Mouse (Mus musculus): ENCODE results near the gene Serhl.

Serhl gene

DNA sequence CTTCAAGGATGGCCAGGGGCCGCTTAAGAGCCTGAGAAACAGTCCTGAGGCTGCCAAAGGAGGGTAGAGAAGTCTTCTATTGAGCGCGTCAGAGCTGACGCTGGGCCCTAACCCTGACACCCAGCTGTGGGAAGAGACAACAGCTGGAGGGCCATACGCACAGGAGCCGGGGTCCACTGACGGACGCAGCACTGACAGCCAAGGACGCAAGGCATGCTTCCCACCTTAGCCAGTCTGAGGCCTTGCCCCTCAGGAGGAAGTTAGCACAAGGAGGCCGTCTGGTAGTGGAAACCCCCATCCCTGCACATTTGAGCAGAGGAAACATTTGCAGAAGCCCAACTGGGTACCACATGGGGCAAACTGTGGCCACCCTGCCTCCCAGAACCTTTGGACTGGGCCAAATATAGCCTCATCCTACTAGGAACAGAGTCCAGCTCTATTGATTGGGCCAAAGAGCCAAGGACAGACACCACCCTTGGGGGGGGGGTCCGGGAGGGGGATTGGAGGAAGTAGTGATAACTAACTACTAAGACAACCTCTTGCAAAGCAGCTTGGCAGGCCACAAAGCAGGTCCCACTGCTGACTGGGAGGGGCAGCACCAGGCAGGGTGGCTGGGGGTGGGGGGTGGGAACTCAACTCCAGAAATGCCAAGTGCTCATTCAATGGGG lies 73.6 kb downstream of the Serhl start:
- TF ChIP-seq GATA4 (IDR thresholded peaks at IDR 0.05; ENCODE audit: insufficient replicate concordance, low read length) = no peak

DNA sequence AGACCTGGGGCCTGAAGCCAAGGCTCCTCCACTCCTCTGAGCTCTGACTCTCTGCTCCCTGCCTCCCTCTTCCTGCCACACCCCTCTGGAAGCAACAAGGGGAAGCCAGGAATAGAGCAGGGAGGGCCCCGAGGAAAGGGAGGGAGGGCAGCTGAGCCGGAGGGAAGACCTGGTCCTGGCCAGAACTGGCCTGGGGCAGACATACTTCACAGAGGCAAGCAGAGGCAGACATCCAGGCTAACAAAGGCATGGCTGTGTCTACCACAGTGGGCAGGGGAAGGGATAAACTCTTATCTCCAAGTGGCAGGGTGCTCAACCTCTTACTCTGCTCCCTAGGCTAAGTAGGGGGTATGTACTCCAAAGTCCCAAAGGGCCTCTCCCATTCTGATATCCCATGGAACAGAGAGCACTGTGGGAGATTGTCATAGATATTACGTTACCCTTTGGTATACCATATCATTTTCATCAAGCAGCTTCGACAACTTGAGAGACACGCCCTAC lies 75.7 kb downstream of the Serhl start:
- TF ChIP-seq GATA4 (IDR thresholded peaks at IDR 0.05; ENCODE audit: insufficient replicate concordance, low read length) = no peak

- TF ChIP-seq GATA4 (IDR thresholded peaks at IDR 0.05; ENCODE audit: insufficient replicate concordance, low read length) = no peak
These were observed 76.4 kb downstream of the Serhl start for GRCm38 (mm10) chr15:83165526-83166315.
